Mouse (Mus musculus) spleen, adult 2 months (tissue): ENCODE measurements at regions not wholly inside any gene's neighbourhood (a gene's known extent, or its start where the extent isn't known, plus 50 kb on each side); places are given as distances from the start of the nearest gene placed in this dataset.

Source experiments
- DNase-seq, 2 experiments: peaks; one replicate each; pipeline versions ENCODE4 v3.0.0 to v3.0.0-alpha.2; 2012 to 2021; ENCODE audit warnings: low spot score in 2 of 2, low read depth in 1 of 2
- H3K27ac ChIP-seq: fragments of 200-500 bp; 2 replicates; pipeline ENCODE4 v1.5.1; 2012; ENCODE audit warnings: low read length, inconsistent platforms; ENCODE audit not compliant: insufficient read depth
- H3K27me3 ChIP-seq: fragments of 200-500 bp; 2 replicates; pipeline ENCODE4 v1.6.1; 2012; ENCODE audit warnings: mild to moderate bottlenecking, moderate library complexity, low read length, inconsistent platforms; ENCODE audit not compliant: control insufficient read depth, insufficient read depth
- H3K36me3 ChIP-seq: fragments of 200-500 bp; 2 replicates; pipeline ENCODE4 v1.6.1; 2012; ENCODE audit warnings: mild to moderate bottlenecking, low read length, inconsistent platforms; ENCODE audit not compliant: control insufficient read depth, insufficient read depth
- H3K4me1 ChIP-seq: fragments of 200-500 bp; 2 replicates; pipeline ENCODE4 v1.6.1; 2011; ENCODE audit warnings: inconsistent platforms; ENCODE audit not compliant: control insufficient read depth, insufficient read depth, insufficient read length
- H3K4me3 ChIP-seq: fragments of 200-500 bp; 2 replicates; pipeline ENCODE4 v1.5.1; 2011; ENCODE audit warnings: mild to moderate bottlenecking, inconsistent platforms; ENCODE audit not compliant: insufficient read depth, insufficient read length; ENCODE audit errors: extremely low read depth
- CTCF ChIP-seq: fragments of 200-500 bp; IDR thresholded peaks from 2 replicates; pipeline ENCODE4 v1.5.1; 2011; ENCODE audit warnings: mild to moderate bottlenecking, inconsistent platforms; ENCODE audit not compliant: insufficient read depth, insufficient read length, insufficient replicate concordance; ENCODE audit errors: extremely low read depth
- POLR2A ChIP-seq: fragments of 200-500 bp; IDR thresholded peaks from 2 replicates; pipeline ENCODE4 v1.6.1; 2011; ENCODE audit warnings: low read depth, low read length, inconsistent platforms
- WGBS: fragments of 180-500 bp; shearing (Covaris S2); methylation state at CpG from one replicate; pipeline ENCODE4 v1.1.7; 2018; 5-methylcytosine and 5-hydroxymethylcytosine counted together

DNA sequence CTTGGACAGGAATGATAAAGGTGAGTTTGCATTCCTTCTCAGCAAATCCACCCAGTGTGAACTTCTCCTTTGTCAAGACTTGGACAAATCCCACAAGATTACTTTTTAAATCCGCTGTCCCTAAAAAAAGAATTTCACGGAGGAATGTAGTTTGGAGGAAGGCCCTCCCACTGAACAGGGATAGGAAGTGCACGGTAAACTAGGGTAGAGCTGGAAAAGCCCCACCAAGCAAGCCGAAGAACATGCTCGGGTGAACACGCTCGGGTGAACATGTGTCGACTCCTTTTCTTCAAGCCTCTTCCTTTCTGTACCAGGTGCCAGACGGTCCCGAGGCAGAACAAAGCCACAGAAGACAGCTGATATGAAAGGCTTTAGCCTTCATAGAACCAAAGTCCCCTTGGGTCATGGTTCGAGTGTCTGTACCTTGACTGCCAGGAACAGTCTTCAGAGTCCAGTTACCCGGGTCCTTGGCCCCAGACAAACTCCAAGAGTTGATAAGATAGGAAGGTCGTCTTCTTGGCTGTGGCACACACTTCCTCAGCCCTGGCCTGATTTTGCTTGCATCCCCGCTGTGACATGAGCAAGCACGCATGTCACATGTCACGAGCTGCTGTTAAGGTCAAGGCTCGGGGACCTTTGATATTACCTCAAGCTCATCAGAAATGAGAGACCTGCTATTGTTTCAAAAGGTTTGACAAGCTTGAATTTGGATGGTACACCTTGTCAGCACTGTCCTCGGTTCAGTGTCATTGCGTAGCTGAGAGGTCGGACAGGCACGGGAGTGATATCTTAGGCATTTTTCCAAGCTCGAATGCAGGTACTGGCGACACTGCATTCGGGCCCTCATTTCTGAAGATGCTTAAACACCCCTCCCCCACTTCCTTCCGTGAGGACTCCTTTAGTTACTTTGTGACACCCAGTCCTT lies 51.5 kb upstream of the Ryk start:
- no peak overlapping the region for H3K4me3 ChIP-seq
- WGBS: 57% methylated on average over 25 of the region's 25 CpGs
- H3K27me3 ChIP-seq: no peaks in the 10 kb centered on the region; the same call in 1 of the 2 replicates
- TF ChIP-seq CTCF (no peak), POLR2A (no peak)
- DNase-seq: no peak
- no peaks in the 10 kb centered on the region for H3K4me1 ChIP-seq
- H3K27ac ChIP-seq: no peak overlapping the region
- no peaks in the 10 kb centered on the region for H3K36me3 ChIP-seq

DNA sequence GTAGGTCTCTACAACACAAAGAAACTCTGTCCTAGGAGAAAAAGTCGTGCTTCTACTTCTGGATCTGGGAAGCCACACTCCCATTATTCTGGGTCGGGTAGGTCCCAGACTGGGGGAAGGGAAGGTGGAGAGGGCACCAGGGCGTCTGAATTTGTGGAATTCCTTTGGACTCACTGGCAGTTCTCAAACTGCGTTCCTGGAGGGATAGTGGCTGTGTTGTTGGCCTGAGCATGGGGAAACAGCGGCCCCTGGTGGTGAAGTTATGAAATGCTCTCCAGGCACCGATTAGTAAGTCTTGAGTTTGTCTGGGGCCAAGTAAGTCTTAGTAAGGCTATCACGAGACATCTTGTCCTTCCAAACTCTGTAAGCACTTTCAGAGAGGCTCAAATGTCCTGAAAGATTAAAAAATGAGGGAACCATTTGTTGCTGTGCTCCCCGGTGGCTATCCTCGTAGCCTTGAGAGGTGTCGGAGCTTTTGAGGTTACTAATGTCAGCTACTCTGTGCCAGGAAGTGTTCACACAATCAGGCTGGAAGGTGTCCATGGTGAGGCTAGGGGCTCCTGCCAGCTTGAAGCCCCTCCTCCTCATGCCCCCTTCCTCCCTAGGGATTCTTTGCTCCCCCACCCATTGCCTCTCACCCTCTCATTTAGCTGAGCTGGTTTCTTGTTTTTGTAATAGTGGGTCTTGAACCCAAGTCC lies 50.2 kb upstream of the Ryk start:
- H3K36me3 ChIP-seq: no peaks in the 10 kb centered on the region
- no peaks in the 10 kb centered on the region for H3K4me1 ChIP-seq
- H3K27ac ChIP-seq: no peak overlapping the region
- WGBS: 11% methylated on average over 10 of the region's 10 CpGs
- H3K4me3 ChIP-seq: no peak overlapping the region
- H3K27me3 ChIP-seq: no peaks in the 10 kb centered on the region
- DNase-seq: peak; percentile 23 to 66
- TF ChIP-seq CTCF: peak; percentile 75; the same call in 1 of the 2 replicates
- no peak for TF ChIP-seq POLR2A
